Mouse (Mus musculus) small intestine, adult 2 months (tissue): ENCODE measurements around the gene D430041D05Rik.

Experiments
- CTCF ChIP-seq: fragments of 200-500 bp; IDR thresholded peaks from 2 replicates; pipeline ENCODE4 v1.5.1; 2012; ENCODE audit warnings: low read depth, mild to moderate bottlenecking, control low read depth, inconsistent platforms, low read length, moderate library complexity, mixed read lengths; ENCODE audit not compliant: insufficient replicate concordance, insufficient read length; ENCODE audit errors: extremely low read depth
- POLR2A ChIP-seq: fragments of 200-500 bp; IDR thresholded peaks from 2 replicates; pipeline ENCODE4 v1.6.1; 2012; ENCODE audit warnings: low read depth, mild to moderate bottlenecking, control low read depth, inconsistent platforms, low read length, moderate library complexity

DNA sequence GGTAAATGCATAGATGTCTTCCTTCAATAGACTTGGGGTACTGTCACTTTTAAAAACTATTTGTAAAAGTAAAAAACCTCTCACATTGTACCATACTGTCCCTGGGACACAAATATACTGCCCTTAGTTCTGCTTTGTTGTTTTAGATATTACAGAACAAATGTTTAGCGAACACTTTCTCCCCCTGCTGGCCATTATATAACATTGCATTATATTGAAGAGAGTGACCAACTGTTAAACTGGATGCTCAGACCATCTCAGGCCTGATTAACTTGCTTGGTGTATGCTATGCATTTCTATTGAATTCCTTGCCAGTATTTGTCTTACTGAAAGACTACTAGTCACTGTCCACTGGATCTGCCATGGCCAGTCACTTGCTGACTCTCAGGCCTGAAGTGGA, 11.4 kb upstream of the D430041D05Rik start:
- TF ChIP-seq CTCF (no peak), POLR2A (no peak)
